Mouse (Mus musculus): ENCODE measurements around the gene Lnpk.

The Lnpk gene

DNA sequence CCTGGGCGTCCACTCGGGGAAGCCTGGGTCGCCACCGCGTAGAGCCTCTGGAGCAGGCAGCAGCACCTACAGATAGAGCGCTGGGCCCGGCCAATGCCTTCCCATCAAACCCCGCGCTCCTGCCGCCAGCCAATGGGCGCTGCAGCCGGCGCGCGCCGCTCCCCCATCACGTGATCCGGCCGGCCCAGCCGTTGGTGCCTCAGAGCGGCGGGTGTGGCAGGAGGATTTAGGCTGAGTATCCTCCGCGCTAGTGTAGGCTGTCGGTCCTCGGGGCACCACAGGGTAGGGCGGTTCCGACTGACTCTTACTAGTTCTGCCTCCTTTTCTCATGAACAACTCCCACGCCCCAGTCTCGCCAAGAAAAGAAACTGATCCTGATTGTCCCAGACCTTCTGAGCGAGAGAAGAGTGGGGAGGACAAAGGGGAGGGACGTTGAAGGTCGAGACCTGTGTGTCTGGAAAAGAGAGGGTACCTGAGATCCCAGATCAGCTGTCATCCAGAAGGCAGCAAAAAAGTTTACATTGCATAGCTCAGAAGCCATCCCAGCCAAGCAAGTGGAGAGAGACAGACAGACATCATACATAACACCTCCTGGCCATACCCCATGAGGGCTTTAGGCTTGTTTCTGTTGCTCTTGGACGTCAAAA, at the start of gene Lnpk:
Gene Lnpk, minus strand, starts transcription at position 593 of the 647 bp plus-strand sequence.
- DNase-seq = peak; percentile 92

DNA sequence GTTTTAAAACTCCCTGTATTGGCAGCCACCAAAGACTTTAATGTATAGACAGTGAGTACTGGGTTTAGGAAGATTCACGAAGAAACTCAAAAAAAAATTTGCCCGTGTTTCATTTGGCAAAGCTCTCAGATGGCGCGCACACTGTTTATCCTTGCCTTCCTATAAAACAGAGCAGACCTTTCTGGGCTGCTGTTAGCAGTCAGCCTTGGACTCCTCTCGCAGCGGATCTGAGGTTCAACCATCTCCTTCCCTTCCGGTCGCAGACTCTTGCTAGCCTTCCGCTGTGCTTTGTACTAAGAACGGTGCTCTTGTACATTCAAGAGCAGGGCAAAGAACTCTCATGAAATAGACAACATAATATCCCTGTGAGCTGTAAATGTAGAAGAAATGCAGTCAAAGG, 41.1 kb upstream of the Lnpk start:
- DNase-seq = no peak

DNA sequence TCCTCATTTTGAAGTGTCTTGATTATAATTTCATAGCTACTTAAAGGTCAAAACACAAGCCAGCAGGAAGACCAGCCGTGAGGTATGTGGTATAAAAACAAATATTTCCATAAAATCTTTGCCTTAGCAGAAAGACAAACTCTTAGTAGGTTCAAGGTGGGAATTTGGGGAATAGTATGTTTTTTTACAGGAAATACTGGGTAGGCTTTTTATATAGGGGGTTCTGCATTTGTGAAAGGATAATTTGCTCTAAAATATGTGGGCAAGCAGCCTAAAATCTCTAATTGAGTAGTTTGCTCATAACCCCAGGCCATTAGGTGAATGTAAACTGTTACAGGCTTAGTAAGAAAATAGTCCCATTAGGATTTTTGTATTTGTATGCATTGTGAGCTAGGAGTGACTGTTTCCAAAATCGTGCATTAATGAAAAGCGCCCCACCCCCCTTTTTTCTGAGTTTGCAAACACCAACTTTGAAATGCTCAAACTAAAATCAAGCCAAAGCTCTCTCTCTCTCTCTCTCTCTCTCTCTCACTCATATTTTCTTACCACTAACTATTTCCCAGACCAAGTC, 40.5 kb upstream of the Lnpk start:
- DNase-seq = no peak

DNA sequence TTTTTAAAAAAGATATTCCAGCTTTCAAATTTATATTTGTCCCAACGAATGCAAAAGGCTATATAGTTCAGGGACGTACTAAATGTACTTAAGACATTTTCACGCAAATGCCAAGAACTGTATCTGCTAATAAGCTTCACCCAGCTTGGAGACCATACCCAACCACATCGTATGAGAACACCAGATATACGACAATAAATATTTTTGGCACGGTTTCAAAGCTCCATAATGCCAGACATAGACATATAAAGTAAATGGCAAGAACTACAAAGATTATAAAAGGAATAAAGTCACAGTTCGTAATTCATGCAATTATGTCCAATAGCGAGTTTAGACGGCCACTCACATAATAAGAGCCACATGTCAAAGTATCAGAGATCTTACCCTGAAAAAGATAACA, 38.5 kb upstream of the Lnpk start:
- no peak for DNase-seq

DNA sequence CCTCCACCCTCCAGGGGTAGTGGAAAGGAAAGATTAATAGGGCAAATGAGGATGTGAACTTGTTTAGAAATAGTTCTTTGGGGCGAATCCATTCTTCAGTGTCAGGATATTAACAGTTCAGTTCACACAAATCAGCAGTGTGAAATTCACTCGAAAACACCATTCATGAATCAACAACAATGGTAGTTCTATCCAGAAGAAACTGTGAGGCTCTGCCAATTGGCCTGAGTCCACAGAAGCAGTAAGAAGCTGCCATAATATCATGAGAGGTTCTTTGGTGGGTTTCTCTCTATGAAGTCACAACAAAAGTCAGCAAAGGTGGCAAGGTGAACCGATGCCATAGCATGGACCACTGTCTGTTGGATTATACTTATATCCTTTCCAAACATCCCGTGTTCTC, 32.2 kb upstream of the Lnpk start:
- DNase-seq = no peak

DNA sequence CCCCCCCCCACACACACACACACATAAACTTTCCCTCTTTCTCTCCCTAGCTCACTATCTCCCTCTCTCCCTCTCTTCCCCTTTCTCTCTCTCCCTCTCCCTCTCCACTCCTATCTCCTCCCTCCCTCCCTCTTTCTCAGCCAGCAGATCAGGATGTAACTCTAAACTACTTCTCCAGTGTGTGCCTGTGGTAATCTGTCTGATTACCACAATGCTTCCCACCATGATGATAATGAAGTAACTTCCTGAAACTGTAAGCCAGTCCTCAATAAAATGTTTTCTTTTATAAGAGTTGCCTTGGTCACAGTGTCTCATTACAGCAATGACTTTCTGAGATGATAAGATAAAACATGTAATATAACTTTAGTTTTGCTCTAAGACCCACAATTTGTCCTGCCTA, 30.1 kb upstream of the Lnpk start:
- DNase-seq = no peak

DNA sequence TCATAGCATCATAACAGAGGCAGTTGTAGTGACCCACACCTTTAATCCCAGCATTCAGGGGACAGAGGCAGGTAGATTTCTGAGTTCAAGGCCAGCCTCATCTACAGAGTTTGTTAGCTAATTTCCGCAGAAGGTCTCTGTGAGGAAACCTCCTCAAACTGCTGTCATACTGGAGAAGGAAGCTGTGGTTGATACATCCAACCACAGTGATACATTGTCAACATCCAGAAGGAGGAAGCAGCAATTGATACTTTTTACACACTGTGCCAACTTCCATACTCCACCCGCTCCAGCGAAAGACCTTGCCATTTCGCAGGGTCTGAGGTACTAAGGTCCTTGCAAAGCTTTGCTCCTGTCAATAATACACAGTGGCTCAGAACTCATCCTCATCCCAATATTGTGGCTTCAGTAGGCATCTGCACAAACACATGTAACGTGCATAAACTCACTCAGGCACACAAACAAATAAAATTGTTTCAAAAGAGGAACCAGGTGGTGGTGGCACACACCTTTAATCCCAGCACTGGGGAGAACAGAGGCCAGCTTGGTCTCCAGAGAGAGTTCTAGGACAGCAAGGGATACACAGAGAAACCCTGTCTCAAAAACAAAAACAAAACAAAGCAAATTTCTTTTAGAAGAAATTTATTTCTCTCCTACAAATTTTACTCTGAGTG, 27.0 kb upstream of the Lnpk start:
- DNase-seq = no peak

DNA sequence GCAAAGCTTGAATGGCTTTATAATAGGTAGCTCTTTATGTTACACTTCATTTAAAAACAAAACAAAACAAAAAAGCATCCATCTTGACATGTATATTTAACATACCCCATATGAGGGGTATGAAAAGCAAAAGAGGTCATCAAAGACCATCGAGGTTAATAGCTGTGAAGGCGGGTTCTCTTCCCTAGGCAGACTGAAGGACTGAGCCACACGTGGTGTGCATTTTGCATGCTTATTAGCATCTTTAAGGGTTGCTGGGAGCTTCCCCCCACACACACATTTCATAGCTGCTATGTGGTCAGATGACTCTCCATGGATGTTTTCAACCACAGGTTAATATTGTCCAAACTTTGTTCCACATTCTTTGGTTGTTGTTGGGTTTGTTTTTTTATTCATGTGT, 24.8 kb upstream of the Lnpk start:
- DNase-seq = no peak

DNA sequence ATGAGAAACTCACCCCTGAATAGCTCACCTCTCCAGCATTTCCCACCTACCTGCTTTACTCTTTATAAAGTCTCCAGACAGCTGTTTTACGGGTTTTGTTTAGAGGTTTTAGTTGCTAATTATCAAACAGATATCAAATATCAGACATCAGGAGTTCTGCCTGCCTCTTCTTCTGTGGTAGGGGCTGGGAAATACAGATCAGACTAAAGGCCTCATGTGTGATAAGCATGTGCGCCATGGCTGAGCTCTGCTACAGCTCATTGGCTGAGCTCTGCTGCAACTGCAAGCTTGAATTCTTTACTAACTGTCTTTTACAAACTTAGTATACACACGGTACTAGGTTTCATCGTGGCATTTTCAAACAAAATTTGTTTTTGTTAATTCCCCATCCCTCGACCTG, 23.2 kb upstream of the Lnpk start:
- DNase-seq = no peak

DNA sequence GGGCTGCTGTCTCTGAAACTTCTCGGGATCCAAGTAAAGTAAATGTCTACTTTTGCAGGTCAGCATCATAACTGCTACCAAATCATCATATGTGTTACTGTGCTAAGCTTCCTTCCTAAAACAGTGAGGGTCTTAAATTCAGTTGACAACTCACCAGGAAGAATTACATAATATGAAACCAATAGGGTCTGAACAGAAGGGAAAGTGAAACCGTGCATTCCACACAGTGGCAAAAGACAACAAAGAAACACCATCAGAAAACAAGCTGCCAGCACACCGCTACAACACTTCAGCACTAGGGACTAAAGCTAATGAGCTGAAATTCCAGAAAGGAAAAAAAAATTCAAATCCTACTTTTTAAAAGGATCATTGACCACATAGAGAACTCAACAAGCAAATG, 17.9 kb upstream of the Lnpk start:
- no peak for DNase-seq

DNA sequence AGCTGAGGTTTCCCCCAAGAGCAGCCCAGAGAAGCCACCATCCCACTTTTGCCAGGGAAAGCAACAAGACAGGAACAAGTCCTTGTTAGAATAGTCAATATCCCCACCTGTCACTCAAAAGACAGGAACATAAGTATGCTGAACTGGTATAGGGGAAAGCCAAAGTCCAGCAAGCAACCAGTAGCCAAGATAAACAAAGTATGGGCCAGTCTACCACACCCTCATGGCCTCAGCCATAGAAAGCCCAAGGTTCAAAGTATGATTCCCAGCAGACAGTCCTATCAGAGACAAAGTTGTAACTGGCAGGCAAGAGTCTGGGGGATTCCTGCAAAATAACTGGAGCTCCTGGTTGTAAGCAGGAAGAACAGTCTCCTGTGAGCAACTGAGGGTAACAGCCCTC, 16.9 kb upstream of the Lnpk start:
- DNase-seq = no peak

DNA sequence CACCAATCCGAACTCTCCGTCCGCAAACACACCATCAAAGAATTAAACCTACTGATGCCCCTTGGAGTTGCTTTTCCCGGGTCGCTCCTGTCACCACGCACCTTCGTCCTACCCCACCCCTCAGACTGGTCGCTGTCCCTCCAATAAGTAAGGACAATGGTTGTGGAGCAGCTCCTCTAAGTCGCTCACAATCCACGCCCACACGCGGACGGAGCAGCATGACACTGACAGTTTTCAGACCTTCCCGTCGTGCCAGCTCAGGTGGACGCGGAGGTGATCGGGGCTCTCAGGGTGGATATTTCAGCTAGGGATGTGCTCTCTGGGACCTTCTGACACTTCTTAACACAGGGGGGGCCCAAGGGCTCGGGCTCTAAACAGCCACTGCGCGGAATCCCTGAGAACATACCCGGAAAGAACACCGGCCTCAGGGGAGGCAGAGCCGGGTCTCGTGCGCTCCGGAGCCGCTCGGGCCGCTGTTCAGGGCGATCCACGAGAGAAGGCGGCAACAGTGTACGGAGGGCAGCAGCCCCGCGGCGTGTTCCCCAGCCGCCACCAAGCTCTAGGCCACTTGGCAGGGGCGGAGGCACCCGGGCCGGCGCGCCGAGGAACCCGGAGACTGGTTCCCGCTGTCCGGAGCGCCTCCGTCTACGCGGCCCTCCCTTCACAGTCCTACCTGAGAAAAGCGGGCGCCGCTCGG, 941 bp downstream of the Lnpk start:
- no peak for DNase-seq

DNA sequence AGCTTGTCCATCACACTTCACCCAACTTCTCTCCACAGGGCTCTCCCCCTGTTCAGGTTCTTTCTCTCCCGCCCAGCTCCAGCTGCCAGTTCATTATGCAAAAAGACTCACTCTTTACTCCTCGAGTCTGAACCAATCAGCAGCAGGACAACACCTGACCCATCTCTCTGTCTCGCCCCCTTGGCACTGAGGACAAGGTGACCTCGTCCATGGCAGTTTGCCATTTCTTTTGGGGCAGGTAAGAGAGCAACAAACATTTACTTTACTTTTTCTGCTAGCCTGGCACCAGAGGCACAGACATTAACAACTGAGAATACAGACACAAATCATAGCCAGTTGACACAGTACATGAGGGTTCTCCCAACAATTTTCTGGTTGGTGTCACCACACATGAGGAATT, 8.8 kb downstream of the Lnpk start:
- DNase-seq = no peak

DNA sequence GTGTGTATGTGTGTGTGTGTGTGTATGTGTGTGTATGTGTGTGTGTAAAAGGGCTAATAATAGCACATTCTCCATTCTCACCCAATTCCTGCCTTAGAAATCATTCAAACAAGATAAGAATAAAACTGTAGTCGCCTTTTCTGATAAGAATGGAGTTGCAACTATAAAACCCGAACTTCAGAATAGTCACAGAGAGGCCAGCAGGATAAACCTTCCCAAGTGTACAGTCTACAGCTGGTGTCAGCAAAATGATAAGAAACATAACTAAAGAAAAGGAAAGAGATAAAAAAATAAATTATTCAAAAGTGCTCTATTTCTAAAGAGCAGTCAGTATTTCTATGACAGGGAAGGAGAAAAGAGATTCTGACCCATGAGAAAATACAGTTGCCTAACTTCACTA, 19.4 kb downstream of the Lnpk start:
- DNase-seq = no peak

DNA sequence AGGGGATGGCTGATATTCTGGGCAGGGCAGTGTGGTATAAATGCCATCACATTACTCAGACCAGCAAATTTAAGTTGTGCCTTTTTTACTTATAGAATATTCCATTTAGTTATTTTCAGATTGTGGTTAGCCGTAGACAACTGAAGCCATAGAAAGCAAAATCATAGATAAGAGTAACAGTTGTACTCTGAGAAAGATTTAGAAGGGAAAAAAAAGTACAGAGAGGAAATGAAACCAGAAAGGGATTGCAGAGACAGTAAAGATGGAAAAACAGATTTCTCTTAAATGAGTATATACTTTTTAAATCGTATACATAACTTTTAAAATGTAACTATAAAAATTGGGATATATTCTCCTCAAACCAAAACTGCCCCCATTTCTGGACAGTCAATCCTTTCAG, 20.1 kb downstream of the Lnpk start:
- DNase-seq = no peak

DNA sequence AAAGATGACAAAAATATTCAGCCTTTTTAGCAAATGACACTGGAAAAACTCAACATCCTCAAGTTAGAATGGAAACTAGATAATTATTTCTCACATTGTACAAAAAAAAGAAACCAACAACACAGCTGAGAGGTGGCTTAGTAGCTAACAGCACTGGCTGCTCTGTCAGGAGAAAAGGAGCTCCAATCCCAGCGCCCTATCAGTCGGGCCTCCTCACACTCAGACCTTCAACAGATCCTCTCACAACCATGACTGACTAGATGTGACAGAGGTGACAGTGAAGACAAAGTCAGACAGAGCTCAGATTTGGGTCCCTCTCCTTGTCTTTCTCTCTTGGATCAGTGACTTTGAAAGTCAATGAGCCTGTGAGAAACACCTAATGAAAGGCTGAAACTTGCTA, 21.8 kb downstream of the Lnpk start:
- no peak for DNase-seq

DNA sequence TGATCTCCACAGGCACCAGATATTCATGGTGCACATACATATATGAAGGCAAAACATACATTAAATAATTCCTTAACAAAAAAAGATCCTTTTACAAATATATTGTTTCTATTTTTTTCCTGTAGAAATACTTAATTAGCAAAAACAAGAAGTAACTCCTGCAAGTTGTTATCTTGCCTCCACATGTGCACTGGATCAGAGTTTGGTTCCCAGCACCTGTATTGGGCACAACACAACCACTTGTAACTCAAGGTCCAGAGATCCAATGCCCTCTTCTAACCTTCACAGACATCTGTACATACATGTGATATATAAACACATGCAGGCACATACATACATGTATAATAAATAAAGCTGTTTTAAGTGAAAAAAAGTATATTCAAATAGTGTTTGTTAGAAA, 27.3 kb downstream of the Lnpk start:
- no peak for DNase-seq

DNA sequence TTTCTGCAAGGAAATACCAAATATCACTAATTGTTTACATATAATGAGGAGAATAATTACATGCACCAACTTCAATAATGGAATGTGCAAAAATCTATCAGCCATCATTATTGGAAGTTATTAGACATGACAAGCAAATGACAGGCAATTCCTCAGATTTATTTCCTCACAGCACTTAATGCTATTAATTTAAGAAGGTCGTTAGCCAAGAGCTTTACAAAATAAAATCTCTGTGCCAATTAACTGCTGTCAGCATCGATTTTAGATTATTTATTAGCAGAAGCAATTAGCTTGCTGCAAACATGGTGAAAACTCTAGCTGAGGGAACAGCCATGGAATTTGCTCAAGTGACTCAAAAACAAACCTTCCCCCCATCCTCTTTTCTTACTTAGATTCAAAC, 30.9 kb downstream of the Lnpk start:
- no peak for DNase-seq

DNA sequence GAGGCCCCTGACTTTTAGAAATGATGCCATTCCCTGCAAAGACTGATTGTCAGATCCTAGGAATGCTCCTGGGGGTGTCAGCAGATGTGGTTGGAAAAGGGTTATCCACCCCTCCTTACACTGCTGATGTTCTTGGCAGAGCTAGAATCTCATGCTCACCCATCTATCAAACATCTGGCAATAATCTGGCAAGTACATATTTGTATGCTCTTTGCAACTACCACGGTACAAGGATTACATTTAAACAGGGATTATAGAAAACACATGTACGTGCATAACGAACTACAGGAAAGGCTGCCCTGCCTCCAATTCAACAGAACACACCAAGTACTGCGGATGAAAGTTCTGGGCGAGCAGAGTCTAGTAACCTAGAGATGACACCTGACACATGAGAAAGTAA, 70.9 kb downstream of the Lnpk start:
- DNase-seq = no peak

DNA sequence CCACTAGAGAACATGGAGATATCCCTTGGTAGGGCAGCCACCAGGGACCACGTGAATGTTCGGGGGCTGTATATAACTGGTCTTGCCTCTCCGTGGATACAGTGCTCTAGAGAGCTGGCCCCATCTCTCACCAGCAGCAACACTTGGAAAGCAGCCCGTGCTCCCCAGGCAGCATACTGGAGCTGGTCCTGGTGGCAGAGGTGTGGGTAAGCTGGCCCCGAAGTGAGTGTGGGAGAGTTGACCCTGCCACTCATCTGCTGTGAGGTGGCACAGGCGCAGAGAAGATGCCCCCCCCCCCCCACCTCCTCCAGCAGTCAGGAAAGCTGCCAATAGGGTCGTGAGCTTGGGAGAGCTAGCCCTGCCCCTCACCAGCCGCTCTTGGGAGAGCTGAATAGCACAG, 72.8 kb downstream of the Lnpk start:
- DNase-seq = no peak

DNA sequence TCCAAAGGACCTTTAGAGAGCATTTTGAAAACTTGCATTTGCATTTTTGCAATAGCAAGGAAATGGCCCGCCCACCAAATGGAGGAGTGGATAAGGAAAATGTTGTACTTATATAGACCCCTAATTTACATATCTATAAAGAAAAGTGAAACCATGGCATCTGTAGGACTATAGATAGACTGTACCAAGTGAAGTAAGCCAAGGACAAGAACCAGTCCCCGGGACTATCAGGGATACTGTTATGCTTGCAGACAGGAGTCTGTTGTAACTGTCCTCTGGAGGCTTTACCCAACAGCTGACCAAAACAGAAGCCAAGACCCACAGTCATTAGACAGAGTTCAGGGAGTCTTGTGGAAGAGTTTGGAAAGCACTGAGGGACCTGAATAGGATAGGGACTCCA, 78.9 kb downstream of the Lnpk start:
- no peak for DNase-seq

DNA sequence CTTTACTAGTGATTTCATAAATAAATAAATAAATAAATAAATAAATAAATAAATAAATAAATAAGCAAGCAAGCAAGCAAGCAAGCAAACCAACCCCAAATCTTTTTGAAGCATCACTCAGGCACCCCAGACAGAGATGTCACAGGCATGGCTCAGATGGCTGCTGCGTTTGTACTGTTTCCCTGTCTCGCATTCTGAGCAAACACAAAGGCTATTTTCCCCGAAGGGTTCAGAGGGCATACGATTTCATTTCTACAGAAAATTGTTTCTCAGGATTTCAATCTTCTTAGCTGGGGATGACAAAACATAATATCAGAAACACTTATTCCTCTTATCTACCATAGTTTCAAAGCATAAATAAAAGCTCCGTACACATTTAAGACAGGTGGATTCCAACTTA, 81.4 kb downstream of the Lnpk start:
- DNase-seq = no peak

DNA sequence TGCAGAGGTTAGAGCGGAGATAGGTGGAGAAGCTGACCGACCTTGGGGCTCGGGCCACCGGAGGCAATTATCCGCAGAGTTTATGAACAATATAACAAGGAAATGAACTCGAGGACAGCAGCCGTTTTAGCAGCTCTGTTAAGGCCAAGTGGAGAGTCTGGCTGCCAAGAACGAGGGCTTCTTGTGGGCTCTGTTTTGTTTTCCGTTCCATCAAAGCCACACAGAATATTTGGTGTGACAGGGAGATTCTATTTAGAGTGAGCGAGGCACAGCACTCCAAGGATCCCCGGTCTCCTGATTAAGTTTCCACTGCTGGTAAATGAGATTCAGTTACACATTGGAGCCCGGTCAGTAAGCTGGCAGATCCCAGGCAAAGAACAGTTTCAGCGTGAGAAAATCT, 87.8 kb downstream of the Lnpk start:
- no peak for DNase-seq

DNA sequence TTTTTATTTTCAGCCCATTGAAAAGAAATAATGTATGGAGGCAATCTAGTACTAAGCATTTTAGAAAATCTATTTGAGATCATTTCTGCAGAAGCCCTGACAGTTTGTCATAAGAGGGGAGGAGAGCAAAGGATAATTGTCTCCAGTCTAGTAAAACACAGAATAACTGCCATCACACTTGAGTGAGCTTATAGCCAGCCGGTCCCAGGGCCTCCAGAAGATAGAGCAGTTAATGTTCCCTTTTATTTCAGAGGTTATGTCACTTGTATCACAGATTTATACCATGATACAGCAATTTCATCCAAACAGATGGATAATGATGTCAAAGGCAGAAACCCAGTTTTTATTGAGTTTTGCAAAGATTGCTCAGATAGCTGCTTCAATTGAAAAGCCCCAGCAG, 89.0 kb downstream of the Lnpk start:
- DNase-seq = no peak

All from thymus, postnatal 25 days (tissue).